Mouse (Mus musculus) CH12.LX (cell line): ENCODE data around the gene Ccdc141.

ENCODE experiments used
- CTCF ChIP-seq, 2 experiments: IDR thresholded peaks in 1 of 2; conservative IDR thresholded peaks in 1 of 2; 2 replicates each; pipeline ENCODE4 v1.5.1; 2011 to 2012; ENCODE audit warnings: low read depth in 2 of 2, low read length in 2 of 2, improper control_type of control experiment in 1 of 2, inconsistent platforms in 1 of 2, mild to moderate bottlenecking in 1 of 2, moderate library complexity in 1 of 2
- POLR2AphosphoS2 ChIP-seq: IDR thresholded peaks from 2 replicates; pipeline ENCODE4 v1.6.1; 2011; ENCODE audit warnings: low read depth, low read length, improper control_type of control experiment
- SIN3A ChIP-seq: IDR thresholded peaks from 2 replicates; pipeline ENCODE4 v1.6.1; 2012; ENCODE audit warnings: low read length, improper control_type of control experiment, inconsistent platforms

- TF ChIP-seq CTCF (conservative IDR thresholded peaks at IDR 0.05 in 1 of 2, IDR thresholded peaks at IDR 0.05 in 1 of 2; ENCODE audit: low read depth in 2 of 2, low read length in 2 of 2) (no peak), POLR2AphosphoS2 (no peak), SIN3A (no peak)
Observed at GRCm38 (mm10) chr2:77190301-77190700, 19.9 kb upstream of the Ccdc141 start.
